Mouse (Mus musculus) ovary, postnatal 10 days (tissue): ENCODE measurements at regions not wholly inside any gene's neighbourhood (a gene's known extent, or its start where the extent isn't known, plus 50 kb on each side); places are given as distances from the start of the nearest gene placed in this dataset.

Source experiments
- DNase-seq: peaks from one replicate; pipeline ENCODE4 v3.0.0; 2022; ENCODE audit warnings: low spot score

- no peak for DNase-seq
These were observed 52.8 kb upstream of the Eci2 start for GRCm38 (mm10) chr13:35079685-35080084.

GRCm38 (mm10) chr13:35085386-35085785 is 58.5 kb upstream of the Eci2 start:
- no peak for DNase-seq

GRCm38 (mm10) chr13:35087246-35088040 is 60.5 kb upstream of the Eci2 start:
- no peak for DNase-seq

GRCm38 (mm10) chr13:35091155-35091554 is 64.3 kb upstream of the Eci2 start:
- DNase-seq = no peak

- DNase-seq = no peak
These were observed 92.9 kb upstream of the Eci2 start for GRCm38 (mm10) chr13:35119782-35120181.

- DNase-seq = no peak
These were observed 102.6 kb upstream of the Eci2 start for GRCm38 (mm10) chr13:35129475-35129874.

- DNase-seq = no peak
These were observed 104.6 kb upstream of the Eci2 start for GRCm38 (mm10) chr13:35131272-35132185.

GRCm38 (mm10) chr13:35151629-35152028 is 124.7 kb upstream of the Eci2 start:
- no peak for DNase-seq

- DNase-seq = no peak
These were observed 132.6 kb upstream of the Eci2 start for GRCm38 (mm10) chr13:35159456-35159855.

GRCm38 (mm10) chr13:35160767-35161166 is 133.9 kb upstream of the Eci2 start:
- DNase-seq = no peak

- DNase-seq = no peak
These were observed 139.2 kb upstream of the Eci2 start for GRCm38 (mm10) chr13:35166080-35166479.

GRCm38 (mm10) chr13:35166831-35167541 is 140.1 kb upstream of the Eci2 start:
- DNase-seq = no peak

- no peak for DNase-seq
These were observed 144.8 kb upstream of the Eci2 start for GRCm38 (mm10) chr13:35171562-35172254.

GRCm38 (mm10) chr13:35173522-35173921 is 146.6 kb upstream of the Eci2 start:
- DNase-seq = no peak

- no peak for DNase-seq
These were observed 148.7 kb upstream of the Eci2 start for GRCm38 (mm10) chr13:35175587-35175986.

GRCm38 (mm10) chr13:35177305-35177704 is 150.4 kb upstream of the Eci2 start:
- DNase-seq = no peak

GRCm38 (mm10) chr13:35189028-35189711 is 162.3 kb upstream of the Eci2 start:
- no peak for DNase-seq

GRCm38 (mm10) chr13:35202069-35202468 is 175.2 kb upstream of the Eci2 start:
- DNase-seq = no peak

- DNase-seq = no peak
These were observed 181.4 kb upstream of the Eci2 start for GRCm38 (mm10) chr13:35208319-35208718.

- DNase-seq = no peak
These were observed 182.7 kb upstream of the Eci2 start for GRCm38 (mm10) chr13:35209551-35209950.

- no peak for DNase-seq
These were observed 184.9 kb upstream of the Eci2 start for GRCm38 (mm10) chr13:35211834-35212233.
